Mouse (Mus musculus) C2C12 (cell line): ENCODE measurements at regions not wholly inside any gene's neighbourhood (a gene's known extent, or its start where the extent isn't known, plus 50 kb on each side); places are given as distances from the start of the nearest gene placed in this dataset.

Experiments
- CTCF ChIP-seq: IDR thresholded peaks from one replicate; pipeline ENCODE4 v1.5.1; 2011; ENCODE audit not compliant: control insufficient read depth, insufficient read depth, insufficient read length
- MYOD1 ChIP-seq: IDR thresholded peaks from one replicate; pipeline ENCODE4 v1.6.1; 2011; ENCODE audit warnings: low read depth; ENCODE audit not compliant: control insufficient read depth, insufficient read length
- USF1 ChIP-seq: IDR thresholded peaks from one replicate; pipeline ENCODE4 v1.6.1; 2011; ENCODE audit warnings: low read depth, mild to moderate bottlenecking, control low read depth, moderate library complexity

DNA sequence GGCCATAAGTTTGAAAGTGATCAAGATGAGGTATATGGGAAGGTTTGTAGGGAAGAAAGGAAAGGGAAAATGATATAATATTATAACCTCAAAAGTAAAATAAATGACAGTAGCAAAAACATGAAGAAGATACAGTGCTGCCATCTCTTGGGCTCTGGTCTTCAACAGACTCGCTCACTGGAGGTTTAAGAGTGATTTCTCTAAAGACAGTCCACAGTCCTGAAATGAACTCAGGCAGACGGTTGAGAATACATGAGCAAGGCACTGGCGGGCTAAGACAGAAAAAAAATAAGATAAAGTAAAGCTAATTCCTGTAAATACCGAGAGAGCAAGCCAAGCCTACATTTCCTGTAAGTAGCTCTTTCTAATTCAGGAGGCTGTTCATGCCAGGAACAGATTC is 546.5 kb upstream of the Apob start:
- TF ChIP-seq CTCF: no peak
- no peak for TF ChIP-seq USF1
- TF ChIP-seq MYOD1: no peak
